Mouse (Mus musculus): ENCODE measurements around the gene Zfp68.
"Not testable (repeated sequence)": the region's sequence is repeated elsewhere in the genome, so short reads cannot be mapped to it uniquely, and the experiment has no call there.

Zfp68 gene

GRCm38 (mm10) chr5:138619211-138620128 lies at the start of gene Zfp68:
Zfp68 (minus strand) TSS chr5:138619761.
- DNase-seq, result peak; percentile 97

GRCm38 (mm10) chr5:138658922-138659321 lies 39.4 kb upstream of the Zfp68 start:
- peak; percentile 59 for DNase-seq

DNA sequence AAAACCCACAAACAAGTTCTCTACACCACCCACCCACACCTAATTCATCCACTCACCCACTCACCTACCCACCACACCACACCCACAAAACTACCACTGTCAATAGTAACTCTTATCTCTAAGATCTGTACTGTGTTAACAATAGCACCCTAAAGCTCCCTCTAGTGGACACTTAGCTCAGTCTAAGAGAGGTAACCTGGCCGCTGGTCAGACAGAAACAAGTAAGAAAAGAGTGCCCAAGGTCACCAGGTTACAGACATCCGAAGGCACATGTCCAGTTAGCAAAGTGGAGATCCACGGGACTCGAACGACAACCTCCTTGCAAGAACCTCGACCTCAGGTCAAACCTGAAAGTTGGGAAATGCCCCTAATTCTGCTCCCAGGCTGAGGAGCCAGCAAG lies 38.3 kb upstream of the Zfp68 start:
- peak; percentile 38 for DNase-seq

DNA sequence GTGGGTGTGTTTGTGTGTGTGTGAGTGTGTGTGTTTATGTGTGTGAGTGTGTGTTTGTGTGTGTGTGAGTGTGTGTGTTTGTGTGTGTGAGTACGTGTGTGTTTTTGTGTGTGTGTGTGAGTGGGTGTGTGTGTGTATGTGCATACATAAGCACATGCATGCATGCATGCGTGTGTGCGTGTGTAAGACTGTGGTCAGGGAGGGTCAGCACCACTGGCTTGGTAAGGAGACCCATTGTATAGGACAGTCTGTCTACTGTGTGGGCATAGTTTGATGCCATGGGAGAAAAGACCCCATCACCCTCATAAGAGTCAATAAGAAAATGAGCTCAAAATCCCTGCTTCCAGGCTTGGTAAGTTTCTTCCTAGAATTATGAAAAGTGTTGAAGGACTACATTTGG lies 37.8 kb upstream of the Zfp68 start:
- no peak for DNase-seq

DNA sequence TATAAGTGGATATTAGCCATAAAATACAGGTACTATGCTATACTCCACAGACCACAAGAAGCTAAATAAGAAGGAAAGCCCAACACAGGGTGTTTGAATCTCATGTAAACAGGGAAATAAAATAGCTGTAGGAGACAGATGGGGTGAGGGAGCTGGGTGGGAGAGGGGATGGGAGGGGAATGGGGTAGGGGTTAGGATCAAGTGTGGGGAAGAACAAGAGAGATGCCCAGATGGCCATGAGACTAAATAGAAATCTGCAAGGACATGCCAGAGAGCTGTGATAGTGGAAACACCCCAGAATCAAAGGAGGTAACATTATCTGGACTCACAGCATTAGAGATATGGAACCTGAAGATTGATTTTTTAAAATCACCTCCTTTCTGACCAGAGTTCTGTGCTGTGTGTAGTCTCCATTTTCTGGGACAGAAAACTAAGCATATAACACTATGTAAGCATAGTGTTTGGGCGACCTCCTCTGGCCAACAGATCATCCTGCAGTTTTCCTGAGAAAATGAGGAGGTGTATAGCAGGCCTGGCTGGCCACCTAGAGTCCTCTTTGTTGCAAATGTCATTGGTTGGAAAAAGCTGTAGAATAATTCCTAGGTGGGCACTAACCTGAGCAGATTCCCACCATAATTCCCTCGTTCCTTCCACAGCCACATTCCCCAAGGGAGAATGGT lies 37.1 kb upstream of the Zfp68 start:
- DNase-seq, result peak; percentile 73

GRCm38 (mm10) chr5:138652911-138653310 lies 33.4 kb upstream of the Zfp68 start:
- no peak for DNase-seq

DNA sequence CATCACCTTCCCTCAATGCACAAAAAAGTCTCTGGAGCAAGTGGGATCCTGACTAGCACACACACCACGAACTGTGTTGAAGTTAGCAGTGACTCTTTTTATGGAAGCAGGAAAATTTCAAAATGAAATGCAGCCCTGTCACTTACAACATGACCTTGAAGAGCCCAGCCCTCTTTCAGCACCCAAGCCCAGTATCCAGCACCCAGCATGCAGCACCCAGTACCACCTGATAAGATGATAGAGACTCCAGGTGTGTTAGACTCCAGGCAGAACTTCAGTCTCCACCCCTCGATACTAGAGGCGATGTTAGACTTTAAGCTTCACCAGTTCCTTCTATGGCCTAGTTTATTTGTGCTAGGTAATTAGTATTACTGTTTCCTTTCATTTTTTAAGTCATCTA lies 22.2 kb upstream of the Zfp68 start:
- DNase-seq, result no peak

DNA sequence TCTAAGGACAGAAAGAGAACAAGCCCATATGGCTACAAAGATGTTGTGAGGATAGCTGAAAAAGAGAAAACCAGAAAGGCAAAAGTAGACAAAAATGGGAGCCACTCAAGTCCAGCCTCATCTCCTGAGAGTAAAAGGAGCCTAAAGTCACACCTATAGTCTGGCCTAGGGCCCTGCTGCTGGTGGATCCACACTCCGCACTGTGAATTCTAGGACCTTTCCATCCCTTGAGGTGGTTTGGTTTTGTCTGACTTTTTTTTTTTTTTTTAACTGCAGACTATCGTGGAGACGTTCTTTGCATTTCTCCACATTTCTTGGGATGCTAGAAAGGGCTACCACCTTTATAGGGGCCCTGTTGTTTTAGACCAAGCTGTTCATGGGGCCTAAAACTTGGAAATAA lies 21.5 kb upstream of the Zfp68 start:
- no peak for DNase-seq

- DNase-seq, result no peak
Measured at GRCm38 (mm10) chr5:138636486-138636885, 16.9 kb upstream of the Zfp68 start.

GRCm38 (mm10) chr5:138623478-138623875 lies 3.9 kb upstream of the Zfp68 start:
- no peak for DNase-seq

DNA sequence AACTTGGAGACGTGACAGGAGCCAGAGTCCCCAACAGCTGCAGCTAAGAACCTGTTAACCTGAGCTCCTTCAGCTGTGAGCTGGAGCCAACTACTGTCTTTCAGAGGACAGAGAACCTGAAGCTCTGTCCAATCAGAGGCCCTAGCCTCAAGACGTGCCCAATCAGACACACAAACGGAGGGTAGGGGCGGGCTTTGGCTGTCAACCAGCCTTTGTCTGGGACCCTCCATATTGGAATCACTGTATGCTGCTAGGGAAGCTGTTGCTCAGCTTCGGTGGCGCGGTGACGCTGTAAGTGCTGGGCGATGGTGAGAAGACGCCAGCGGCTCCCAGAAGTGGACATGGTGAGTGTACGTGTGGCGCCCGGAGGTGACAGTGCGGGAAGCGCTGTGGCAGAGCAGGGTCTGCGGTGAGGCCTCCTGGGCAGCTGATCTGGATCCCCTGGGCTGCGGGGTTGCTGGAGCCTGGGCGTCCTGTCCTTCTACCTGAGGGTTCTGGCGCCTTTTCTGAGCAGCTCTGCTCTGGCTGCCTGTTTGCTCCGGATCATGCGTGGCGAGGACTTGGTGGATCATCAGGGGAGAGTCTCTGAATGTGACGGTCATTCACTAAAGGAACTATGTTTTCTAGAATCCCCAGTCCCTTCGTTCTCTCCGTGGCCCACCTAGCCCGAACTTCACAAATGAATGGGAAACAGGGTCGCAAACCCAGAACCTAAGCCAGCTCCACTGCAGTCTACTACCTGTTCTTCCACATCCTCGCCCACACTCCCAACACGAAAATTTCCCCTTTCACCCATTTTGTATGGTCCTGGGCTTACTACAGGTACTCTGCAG lies 3.3 kb upstream of the Zfp68 start, which contains the start of gene A430033K04Rik:
Gene A430033K04Rik (plus strand): TSS at position 215 of the 833 bp plus-strand sequence.
- DNase-seq, result peak; percentile 96

- DNase-seq, result no peak
Measured at GRCm38 (mm10) chr5:138620836-138621235, 1.3 kb upstream of the Zfp68 start.

DNA sequence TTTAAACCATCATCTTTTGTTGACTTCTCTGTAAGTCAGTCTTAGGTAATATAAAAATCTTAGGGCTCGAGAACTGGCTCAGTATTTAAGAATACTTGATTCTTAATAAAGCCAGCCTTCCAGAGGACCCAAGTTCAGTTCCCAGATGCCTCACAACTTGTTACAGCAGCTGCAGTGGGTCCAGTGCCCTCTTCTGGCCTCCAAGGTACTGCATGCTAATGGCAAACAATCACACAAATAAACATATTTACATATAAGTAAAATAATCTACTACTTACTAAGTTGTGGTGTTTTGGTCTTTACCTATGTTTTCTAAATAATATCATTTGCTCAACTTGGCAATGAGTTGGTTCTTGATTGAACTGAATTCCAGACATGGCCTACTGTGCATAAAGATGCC lies 1.2 kb downstream of the Zfp68 start:
- peak; percentile 15 for DNase-seq

- DNase-seq, result peak; percentile 19
Measured at GRCm38 (mm10) chr5:138587396-138587795, 32.2 kb downstream of the Zfp68 start.

DNA sequence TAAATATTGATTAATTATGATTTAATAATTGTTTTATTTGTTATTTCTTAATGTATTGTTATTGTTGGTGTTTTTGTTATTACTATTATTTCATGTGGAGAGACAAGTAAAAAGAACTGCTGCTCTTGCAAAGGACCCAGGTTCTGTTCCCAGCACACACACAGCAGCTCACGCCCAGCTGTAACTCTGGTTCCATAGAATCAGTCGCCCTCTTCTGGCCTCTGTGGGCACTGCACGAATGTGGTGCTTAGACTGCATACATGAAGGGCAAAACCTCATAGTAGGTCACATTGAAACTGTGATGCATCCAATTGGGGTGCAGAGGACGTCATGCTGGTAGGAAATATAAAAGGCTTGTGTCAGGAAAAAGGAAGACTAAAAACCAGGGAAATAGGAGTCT lies 47.9 kb downstream of the Zfp68 start:
- DNase-seq, result peak; percentile 38

- not testable (repeated sequence) for DNase-seq
Measured at GRCm38 (mm10) chr5:138564612-138565011, 54.9 kb downstream of the Zfp68 start, which contains the start of gene 1700123K08Rik. 1700123K08Rik (minus strand) TSS chr5:138564712.
